Mouse (Mus musculus) ES-E14 (cell line): ENCODE results near the gene Slc30a10. TPM values are rescaled to one million over a fixed set of nuclear protein-coding genes. Genes with fewer than 3 reads are reported as not detected.
A peak's percentile ranks its signal among the peaks of the same experiment; 100 is the strongest.

ENCODE experiments used
- DNase-seq: peaks from one replicate; pipeline ENCODE4 v3.0.0-alpha.2; 2013; ENCODE audit warnings: low read depth, low spot score
- H3K27ac ChIP-seq: 2 replicates; pipeline ENCODE4 v1.5.1; 2012; ENCODE audit warnings: low read depth, mild to moderate bottlenecking, low read length, moderate library complexity, mixed read lengths; ENCODE audit not compliant: poor library complexity, insufficient read depth, severe bottlenecking
- H3K36me3 ChIP-seq: 2 replicates; pipeline ENCODE4 v1.6.1; 2012; ENCODE audit warnings: mild to moderate bottlenecking, low read length, moderate library complexity, mixed read lengths; ENCODE audit not compliant: control insufficient read depth, poor library complexity, insufficient read depth, severe bottlenecking
- H3K4me1 ChIP-seq, 2 experiments: fragments of 150-350 bp in 1 of 2; sonication (generic) in 1 of 2; 2 replicates each; pipeline ENCODE4 v1.6.1; 2012; ENCODE audit warnings: low read length in 2 of 2, mild to moderate bottlenecking in 1 of 2, mixed read lengths in 1 of 2; ENCODE audit not compliant: control insufficient read depth in 2 of 2, insufficient read depth in 2 of 2, poor library complexity in 1 of 2
- H3K4me3 ChIP-seq, 2 experiments: fragments of 150-350 bp in 1 of 2; sonication (generic) in 1 of 2; 2 replicates each; pipeline ENCODE4 v1.5.1; 2012; ENCODE audit warnings: low read length in 2 of 2, low read depth in 1 of 2, mild to moderate bottlenecking in 1 of 2, mixed read lengths in 1 of 2; ENCODE audit not compliant: insufficient read depth in 1 of 2, poor library complexity in 1 of 2, severe bottlenecking in 1 of 2
- H3K9ac ChIP-seq: 2 replicates; pipeline ENCODE4 v1.6.1; 2012; ENCODE audit warnings: low read depth, mild to moderate bottlenecking, low read length, mixed read lengths; ENCODE audit not compliant: poor library complexity, insufficient read depth, severe bottlenecking
- H3K9me3 ChIP-seq: fragments of 150-350 bp; sonication (generic); 2 replicates; pipeline ENCODE4 v1.6.1; 2012; ENCODE audit warnings: low read depth, mild to moderate bottlenecking, low read length; ENCODE audit not compliant: control insufficient read depth, insufficient read depth
- CHD2 ChIP-seq: IDR thresholded peaks from 2 replicates; pipeline ENCODE4 v1.6.1; 2014; ENCODE audit warnings: mild to moderate bottlenecking, low read depth, low read length, inconsistent platforms
- HCFC1 ChIP-seq: IDR thresholded peaks from 2 replicates; pipeline ENCODE4 v1.6.1; 2012; ENCODE audit warnings: low read length, inconsistent platforms, borderline replicate concordance; ENCODE audit not compliant: insufficient read depth
- MAFK ChIP-seq: IDR thresholded peaks from 2 replicates; pipeline ENCODE4 v1.6.1; 2014; ENCODE audit warnings: mild to moderate bottlenecking, low read depth, low read length, inconsistent platforms; ENCODE audit not compliant: insufficient read depth
- ZC3H11A ChIP-seq: IDR thresholded peaks from 2 replicates; pipeline ENCODE4 v1.6.1; 2012; ENCODE audit warnings: low read depth, mild to moderate bottlenecking, inconsistent platforms, low read length, borderline replicate concordance
- ZNF384 ChIP-seq: IDR thresholded peaks from 2 replicates; pipeline ENCODE4 v1.6.1; 2012; ENCODE audit warnings: low read depth, low read length, inconsistent platforms
- in situ Hi-C, 2 experiments: fragments of 600-800 bp; cut with MboI; formaldehyde crosslinking; loops; one replicate each; pipeline ENCODE4 v1.15.1; 2025; ENCODE audit warnings: low sequenced_read_pairs in 2 of 2, inconsistent platforms in 1 of 2; ENCODE audit not compliant: unreplicated experiment in 2 of 2
- total RNA-seq: library from RNA; depleted of rRNA; stranded (reverse); fragments of 300-350 nt; gene quantifications from 2 replicates; pipeline ENCODE4 v1.2.3, GENCODE M21; 2012

Gene Slc30a10
- total RNA-seq, 1 experiment, result 0.45 TPM

DNA sequence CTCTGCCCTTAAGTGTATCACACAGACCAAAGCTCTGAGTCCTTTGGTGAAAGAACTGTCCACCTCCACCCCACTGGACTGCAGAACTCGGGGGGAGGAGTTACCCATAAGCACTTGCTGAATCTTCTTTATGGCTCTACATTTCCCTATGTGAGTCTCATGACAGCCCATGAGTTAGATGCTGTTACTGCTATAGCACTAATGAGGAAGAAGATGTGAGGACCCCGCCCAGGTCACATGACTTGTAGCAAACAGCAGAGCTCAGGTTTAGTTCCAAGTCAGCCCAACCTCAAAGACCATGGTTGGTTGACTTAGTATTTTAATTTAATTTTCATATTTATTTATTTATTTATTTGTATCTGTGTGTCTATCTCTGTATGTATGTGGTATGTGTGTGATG is 4.9 kb upstream of the Slc30a10 start:
- Histone ChIP-seq H3K4me3 (no peak overlapping the region), H3K9ac (no peak overlapping the region), H3K27ac (no peak overlapping the region), H3K36me3 (no peaks in the 10 kb centered on the region), H3K9me3 (no peaks in the 10 kb centered on the region), H3K4me1 (peaks cover 0 to 4% of the 10 kb centered on the region in 2 experiments; a peak in 1 of 4 replicates)
- in situ Hi-C loops, result no loop called here
- TF ChIP-seq ZC3H11A (no peak), CHD2 (no peak), HCFC1 (no peak)
- no peak for DNase-seq

DNA sequence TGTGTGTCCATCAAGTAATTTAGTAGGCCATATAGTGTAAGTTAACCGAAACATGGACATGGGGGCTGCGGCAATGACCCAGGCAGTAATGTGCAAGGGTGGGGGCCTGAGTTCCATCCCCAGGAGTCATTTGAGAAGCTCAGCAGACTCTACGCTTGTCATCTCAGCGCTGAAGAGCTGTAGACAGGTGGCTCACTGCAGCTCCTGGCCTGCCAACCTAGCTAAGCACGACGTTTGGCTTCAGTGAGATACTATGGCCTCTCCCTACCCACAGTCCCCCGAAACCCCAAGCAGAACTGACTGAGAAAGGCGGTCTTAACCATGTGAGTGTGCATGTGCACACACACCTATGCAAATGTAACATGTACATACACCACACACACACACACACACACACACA is 3.6 kb upstream of the Slc30a10 start:
- Histone ChIP-seq H3K36me3 (no peaks in the 10 kb centered on the region), H3K4me3 (no peak overlapping the region), H3K9me3 (no peaks in the 10 kb centered on the region), H3K4me1 (peaks cover 0 to 4% of the 10 kb centered on the region in 2 experiments; a peak in 1 of 4 replicates), H3K27ac (no peak overlapping the region), H3K9ac (no peak overlapping the region)
- in situ Hi-C loops, result no loop called here
- no peak for DNase-seq
- TF ChIP-seq MAFK, result no peak
- no peak for TF ChIP-seq ZNF384
- no peak for TF ChIP-seq ZC3H11A

DNA sequence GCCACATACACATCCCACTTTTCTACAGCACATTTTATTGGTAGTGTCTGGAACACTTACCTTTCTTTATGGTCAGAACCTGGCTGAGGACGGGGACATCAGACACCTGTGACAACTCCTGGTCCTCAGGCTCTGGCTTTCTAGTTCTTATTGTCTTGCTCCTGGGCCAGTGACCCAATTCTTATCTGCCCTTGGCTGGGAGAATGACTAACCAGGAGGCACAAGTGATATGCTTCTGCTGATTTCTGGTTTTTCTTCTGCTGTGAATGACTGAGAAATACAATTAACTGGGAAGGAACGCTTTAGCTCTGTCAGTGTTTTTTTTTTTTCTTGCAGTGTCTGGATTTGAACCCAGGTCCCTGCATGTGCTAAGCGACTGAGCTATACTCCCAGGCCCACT is 3.2 kb upstream of the Slc30a10 start:
- Histone ChIP-seq H3K4me1 (peaks cover 0 to 4% of the 10 kb centered on the region in 2 experiments; a peak in 1 of 4 replicates), H3K4me3 (no peak overlapping the region), H3K9ac (no peak overlapping the region), H3K27ac (no peak overlapping the region), H3K36me3 (no peaks in the 10 kb centered on the region), H3K9me3 (no peaks in the 10 kb centered on the region)
- in situ Hi-C loops, result no loop called here
- no peak for DNase-seq
- TF ChIP-seq ZNF384, result no peak
- TF ChIP-seq ZC3H11A, result no peak
- TF ChIP-seq MAFK, result no peak
- TF ChIP-seq HCFC1, result no peak
- TF ChIP-seq CHD2, result no peak

DNA sequence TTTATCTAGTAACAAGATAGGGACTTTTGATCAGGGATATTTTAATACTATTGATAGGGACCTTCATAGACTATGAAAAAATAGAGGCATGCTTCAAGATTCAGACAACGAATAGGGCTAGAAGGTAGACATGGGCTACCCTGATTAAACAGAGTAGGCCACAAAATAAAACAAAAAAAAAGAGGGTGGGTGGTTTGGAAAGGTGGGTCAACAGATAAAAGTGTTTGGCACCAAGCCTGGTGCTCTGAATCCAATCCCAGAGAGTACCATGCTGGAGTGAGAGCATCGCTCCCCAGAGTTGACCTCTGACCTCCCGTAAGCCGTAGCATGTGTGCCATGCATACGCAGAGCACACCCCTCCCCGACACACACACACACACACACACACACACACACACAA is 2.2 kb upstream of the Slc30a10 start:
- no peak for DNase-seq
- H3K27ac ChIP-seq, result no peak overlapping the region
- no peak overlapping the region for H3K4me3 ChIP-seq
- TF ChIP-seq HCFC1, result no peak
- TF ChIP-seq ZC3H11A, result no peak
- TF ChIP-seq CHD2, result no peak
- no peak for TF ChIP-seq ZNF384
- TF ChIP-seq MAFK, result no peak
- in situ Hi-C loops, result no loop called here
- no peaks in the 10 kb centered on the region for H3K9me3 ChIP-seq
- H3K36me3 ChIP-seq, result no peaks in the 10 kb centered on the region
- H3K4me1 ChIP-seq, result peaks cover 0 to 4% of the 10 kb centered on the region in 2 experiments; a peak in 1 of 4 replicates
- H3K9ac ChIP-seq, result no peak overlapping the region

DNA sequence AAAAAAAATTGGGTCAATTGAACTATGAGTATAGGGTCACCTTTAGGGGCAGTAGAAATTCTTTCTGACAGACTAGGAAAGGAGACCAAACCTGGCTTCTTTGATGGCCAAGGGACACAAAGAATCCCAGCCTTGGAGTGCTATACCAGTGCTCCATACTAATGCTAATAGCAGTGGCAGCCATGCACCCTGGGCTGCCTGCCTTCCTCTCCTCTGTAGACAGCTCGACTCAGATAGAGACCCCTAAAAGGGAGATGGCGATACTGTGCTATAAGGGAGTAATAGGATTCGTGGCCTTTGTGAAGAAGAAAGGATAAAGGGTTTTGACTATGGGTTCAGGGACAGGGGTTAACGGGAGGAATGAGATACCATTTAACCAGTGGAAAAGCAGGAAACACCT is 504 bp upstream of the Slc30a10 start:
- peaks cover 0 to 4% of the 10 kb centered on the region in 2 experiments; a peak in 1 of 4 replicates for H3K4me1 ChIP-seq
- no peaks in the 10 kb centered on the region for H3K9me3 ChIP-seq
- DNase-seq, result no peak
- no peaks in the 10 kb centered on the region for H3K36me3 ChIP-seq
- in situ Hi-C loops, result no loop called here
- no peak overlapping the region for H3K9ac ChIP-seq
- H3K27ac ChIP-seq, result no peak overlapping the region
- TF ChIP-seq ZC3H11A, result no peak
- TF ChIP-seq HCFC1, result no peak
- no peak for TF ChIP-seq ZNF384
- peak overlapping the region; percentile 75 to 76; a peak in 3 of 4 replicates for H3K4me3 ChIP-seq
